Mouse (Mus musculus): Measurements from ENCODE around the gene Nos1. TPM values are rescaled to one million over a fixed set of nuclear protein-coding genes. Genes with fewer than 3 reads are reported as not detected.

Gene Nos1
- polyA plus RNA-seq, 1 experiment from 2014 or later, result 0.88 TPM

DNA sequence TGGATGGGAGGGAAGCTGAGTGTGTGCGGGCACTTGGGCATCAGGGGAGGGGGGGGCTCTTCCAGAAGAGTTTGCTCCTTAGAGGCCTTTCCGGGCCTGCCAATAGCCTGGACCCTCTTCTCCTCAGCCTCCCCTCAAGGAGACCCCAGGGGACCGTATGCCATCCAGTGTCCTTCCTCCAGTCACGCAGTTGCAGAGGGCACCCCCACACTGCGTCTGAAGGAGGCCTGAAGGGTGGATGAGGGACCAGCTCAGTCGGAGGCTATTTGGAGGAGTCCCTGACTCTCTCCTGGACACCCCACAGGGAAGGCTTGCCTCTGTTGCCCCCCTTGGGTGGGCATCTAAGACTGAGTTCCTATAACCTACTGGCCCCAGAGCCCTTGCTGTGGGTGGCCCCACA lies 346 bp downstream of the Nos1 start:
- H3K27ac ChIP-seq (ENCODE audit: low read depth), result no peak overlapping the region
- H3K4me3 ChIP-seq (ENCODE audit: low read depth, low read length), result no peak overlapping the region
- no peak overlapping the region for H3K4me2 ChIP-seq (ENCODE audit: low read length)
- no peaks in the 10 kb centered on the region for H3K9me3 ChIP-seq (ENCODE audit: control insufficient read depth, low read length)
- no peaks in the 10 kb centered on the region for H3K4me1 ChIP-seq (replicated peaks; ENCODE audit: control insufficient read depth, insufficient read depth, low read length)
- no peaks in the 10 kb centered on the region for H3K27me3 ChIP-seq (replicated peaks; ENCODE audit: control insufficient read depth, insufficient read depth, low read length)
- ATAC-seq (replicated peaks; ENCODE audit: low FRiP score, low TSS enrichment, low read depth) (no peak), DNase-seq (ENCODE audit: low spot score) (no peak)
- no peak overlapping the region for H3K9ac ChIP-seq (ENCODE audit: low read length)
- 60% methylated on average over 6 of the region's 6 CpGs for WGBS
- no peaks in the 10 kb centered on the region for H3K36me3 ChIP-seq (ENCODE audit: control insufficient read depth, insufficient read depth, low read length)

GRCm38 (mm10) chr5:117790071-117790470 lies 9.2 kb downstream of the Nos1 start:
- H3K4me2 ChIP-seq (ENCODE audit: low read length), result no peak overlapping the region
- H3K36me3 ChIP-seq (ENCODE audit: control insufficient read depth, insufficient read depth, low read length), result no peaks in the 10 kb centered on the region
- DNase-seq (ENCODE audit: low spot score) (no peak), ATAC-seq (replicated peaks; ENCODE audit: low FRiP score, low TSS enrichment, low read depth) (no peak)
- no peaks in the 10 kb centered on the region for H3K27me3 ChIP-seq (replicated peaks; ENCODE audit: control insufficient read depth, insufficient read depth, low read length)
- H3K27ac ChIP-seq (ENCODE audit: low read depth), result no peak overlapping the region
- no peak overlapping the region for H3K9ac ChIP-seq (ENCODE audit: low read length)
- H3K4me3 ChIP-seq (ENCODE audit: low read depth, low read length), result no peak overlapping the region
- H3K4me1 ChIP-seq (replicated peaks; ENCODE audit: control insufficient read depth, insufficient read depth, low read length), result no peaks in the 10 kb centered on the region
- 31% methylated on average over 6 of the region's 6 CpGs for WGBS
- H3K9me3 ChIP-seq (ENCODE audit: control insufficient read depth, low read length), result no peaks in the 10 kb centered on the region

- WGBS, result 89% methylated on average over 14 of the region's 14 CpGs
- no peak overlapping the region for H3K4me3 ChIP-seq (ENCODE audit: low read depth, low read length)
Measured at GRCm38 (mm10) chr5:117791875-117792274, 11.0 kb downstream of the Nos1 start.

DNA sequence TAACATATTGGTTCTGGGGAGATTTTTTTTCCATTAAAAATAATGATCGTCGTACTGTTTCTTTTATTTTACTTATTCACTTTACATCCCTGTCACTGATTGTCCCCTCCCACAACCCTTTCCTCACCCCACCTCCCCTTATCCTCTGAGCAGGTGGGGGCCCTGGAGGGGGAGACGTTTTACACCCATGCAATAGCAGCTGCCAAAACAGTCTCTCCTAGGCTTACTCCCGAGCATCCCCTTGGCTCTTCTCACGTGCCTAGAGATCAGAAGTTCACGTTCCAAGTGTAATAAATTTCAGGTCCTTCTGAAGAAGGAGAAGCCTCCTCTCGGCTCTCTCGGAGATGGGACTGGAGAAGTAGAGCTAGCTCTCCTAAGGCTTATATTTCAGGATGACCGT lies 20.0 kb downstream of the Nos1 start:
- Histone ChIP-seq H3K9me3 (ENCODE audit: control insufficient read depth, low read length) (no peaks in the 10 kb centered on the region), H3K36me3 (ENCODE audit: control insufficient read depth, insufficient read depth, low read length) (no peaks in the 10 kb centered on the region), H3K27ac (ENCODE audit: low read depth) (no peak overlapping the region), H3K4me1 (replicated peaks; ENCODE audit: control insufficient read depth, insufficient read depth, low read length) (no peaks in the 10 kb centered on the region), H3K4me2 (ENCODE audit: low read length) (no peak overlapping the region), H3K4me3 (ENCODE audit: low read depth, low read length) (no peak overlapping the region), H3K9ac (ENCODE audit: low read length) (no peak overlapping the region), H3K27me3 (replicated peaks; ENCODE audit: control insufficient read depth, insufficient read depth, low read length) (no peaks in the 10 kb centered on the region)
- ATAC-seq (replicated peaks; ENCODE audit: low FRiP score, low TSS enrichment, low read depth) (no peak), DNase-seq (ENCODE audit: low spot score) (no peak)
- 56% methylated on average over 9 of the region's 9 CpGs for WGBS

More at GRCm38 (mm10) chr5:117791875-117792274, 11.0 kb downstream of the Nos1 start:
- Histone ChIP-seq H3K9me3 (ENCODE audit: control insufficient read depth, low read length) (no peaks in the 10 kb centered on the region), H3K27ac (ENCODE audit: low read depth) (no peak overlapping the region), H3K27me3 (replicated peaks; ENCODE audit: control insufficient read depth, insufficient read depth, low read length) (no peaks in the 10 kb centered on the region), H3K36me3 (ENCODE audit: control insufficient read depth, insufficient read depth, low read length) (no peaks in the 10 kb centered on the region), H3K4me1 (replicated peaks; ENCODE audit: control insufficient read depth, insufficient read depth, low read length) (no peaks in the 10 kb centered on the region), H3K9ac (ENCODE audit: low read length) (no peak overlapping the region), H3K4me2 (ENCODE audit: low read length) (no peak overlapping the region)
- no peak for DNase-seq (ENCODE audit: low spot score)
- no peak for ATAC-seq (replicated peaks; ENCODE audit: low FRiP score, low TSS enrichment, low read depth)

- Histone ChIP-seq H3K27ac (ENCODE audit: low read depth) (no peak overlapping the region), H3K36me3 (ENCODE audit: control insufficient read depth, insufficient read depth, low read length) (no peaks in the 10 kb centered on the region), H3K4me3 (ENCODE audit: low read depth, low read length) (no peak overlapping the region), H3K27me3 (replicated peaks; ENCODE audit: control insufficient read depth, insufficient read depth, low read length) (no peaks in the 10 kb centered on the region), H3K4me1 (replicated peaks; ENCODE audit: control insufficient read depth, insufficient read depth, low read length) (no peaks in the 10 kb centered on the region), H3K9me3 (ENCODE audit: control insufficient read depth, low read length) (no peaks in the 10 kb centered on the region), H3K9ac (ENCODE audit: low read length) (no peak overlapping the region), H3K4me2 (ENCODE audit: low read length) (no peak overlapping the region)
- DNase-seq (ENCODE audit: low spot score), result no peak
- 87% methylated on average over 11 of the region's 11 CpGs for WGBS
- no peak for ATAC-seq (replicated peaks; ENCODE audit: low FRiP score, low TSS enrichment, low read depth)
Measured at GRCm38 (mm10) chr5:117802071-117802521, 21.3 kb downstream of the Nos1 start.

DNA sequence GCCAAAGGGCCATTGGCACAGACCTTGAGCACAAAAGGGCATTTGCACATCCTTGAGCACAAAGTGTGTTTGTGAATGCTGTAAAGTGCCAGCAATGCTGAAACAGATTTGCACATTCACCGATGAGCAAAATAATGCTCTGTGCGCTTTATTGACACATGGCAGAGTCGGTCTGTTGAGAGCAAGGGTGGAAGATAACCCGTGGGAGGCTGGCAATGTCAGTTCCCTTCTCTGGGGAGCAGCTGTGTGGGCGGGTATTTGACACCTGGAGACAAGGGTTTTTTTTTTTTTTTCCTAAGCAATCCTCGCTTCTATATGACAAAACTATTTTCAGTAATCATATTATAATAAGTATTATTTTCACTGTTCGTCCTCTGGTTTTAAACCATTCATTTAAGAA lies 22.7 kb downstream of the Nos1 start:
- no peak overlapping the region for H3K4me3 ChIP-seq (ENCODE audit: low read depth, low read length)
- no peaks in the 10 kb centered on the region for H3K9me3 ChIP-seq (ENCODE audit: control insufficient read depth, low read length)
- H3K9ac ChIP-seq (ENCODE audit: low read length), result no peak overlapping the region
- 61% methylated on average over 7 of the region's 7 CpGs for WGBS
- no peak for DNase-seq (ENCODE audit: low spot score)
- no peaks in the 10 kb centered on the region for H3K27me3 ChIP-seq (replicated peaks; ENCODE audit: control insufficient read depth, insufficient read depth, low read length)
- no peak overlapping the region for H3K4me2 ChIP-seq (ENCODE audit: low read length)
- no peak for ATAC-seq (replicated peaks; ENCODE audit: low FRiP score, low TSS enrichment, low read depth)
- no peak overlapping the region for H3K27ac ChIP-seq (ENCODE audit: low read depth)
- H3K4me1 ChIP-seq (replicated peaks; ENCODE audit: control insufficient read depth, insufficient read depth, low read length), result no peaks in the 10 kb centered on the region
- H3K36me3 ChIP-seq (ENCODE audit: control insufficient read depth, insufficient read depth, low read length), result no peaks in the 10 kb centered on the region

- no peaks in the 10 kb centered on the region for H3K4me1 ChIP-seq (replicated peaks; ENCODE audit: control insufficient read depth, insufficient read depth, low read length)
- ATAC-seq (replicated peaks; ENCODE audit: low FRiP score, low TSS enrichment, low read depth) (no peak), DNase-seq (ENCODE audit: low spot score) (no peak)
- no peaks in the 10 kb centered on the region for H3K36me3 ChIP-seq (ENCODE audit: control insufficient read depth, insufficient read depth, low read length)
- H3K27ac ChIP-seq (ENCODE audit: low read depth), result no peak overlapping the region
- no peak overlapping the region for H3K4me2 ChIP-seq (ENCODE audit: low read length)
- H3K9me3 ChIP-seq (ENCODE audit: control insufficient read depth, low read length), result no peaks in the 10 kb centered on the region
- H3K4me3 ChIP-seq (ENCODE audit: low read depth, low read length), result no peak overlapping the region
- H3K27me3 ChIP-seq (replicated peaks; ENCODE audit: control insufficient read depth, insufficient read depth, low read length), result no peaks in the 10 kb centered on the region
- 92% methylated on average over 7 of the region's 7 CpGs for WGBS
- no peak overlapping the region for H3K9ac ChIP-seq (ENCODE audit: low read length)
Measured at GRCm38 (mm10) chr5:117810930-117811329, 30.1 kb downstream of the Nos1 start.

- H3K9ac ChIP-seq (ENCODE audit: low read length), result no peak overlapping the region
- ATAC-seq (replicated peaks; ENCODE audit: low FRiP score, low TSS enrichment, low read depth), result no peak
- DNase-seq (ENCODE audit: low spot score), result no peak
- H3K9me3 ChIP-seq (ENCODE audit: control insufficient read depth, low read length), result no peaks in the 10 kb centered on the region
- no peak overlapping the region for H3K27ac ChIP-seq (ENCODE audit: low read depth)
- 68% methylated on average over 6 of the region's 6 CpGs for WGBS
- H3K36me3 ChIP-seq (ENCODE audit: control insufficient read depth, insufficient read depth, low read length), result no peaks in the 10 kb centered on the region
- no peaks in the 10 kb centered on the region for H3K4me1 ChIP-seq (replicated peaks; ENCODE audit: control insufficient read depth, insufficient read depth, low read length)
- H3K27me3 ChIP-seq (replicated peaks; ENCODE audit: control insufficient read depth, insufficient read depth, low read length), result no peaks in the 10 kb centered on the region
- no peak overlapping the region for H3K4me3 ChIP-seq (ENCODE audit: low read depth, low read length)
- no peak overlapping the region for H3K4me2 ChIP-seq (ENCODE audit: low read length)
Measured at GRCm38 (mm10) chr5:117818800-117819199, 38.0 kb downstream of the Nos1 start.

DNA sequence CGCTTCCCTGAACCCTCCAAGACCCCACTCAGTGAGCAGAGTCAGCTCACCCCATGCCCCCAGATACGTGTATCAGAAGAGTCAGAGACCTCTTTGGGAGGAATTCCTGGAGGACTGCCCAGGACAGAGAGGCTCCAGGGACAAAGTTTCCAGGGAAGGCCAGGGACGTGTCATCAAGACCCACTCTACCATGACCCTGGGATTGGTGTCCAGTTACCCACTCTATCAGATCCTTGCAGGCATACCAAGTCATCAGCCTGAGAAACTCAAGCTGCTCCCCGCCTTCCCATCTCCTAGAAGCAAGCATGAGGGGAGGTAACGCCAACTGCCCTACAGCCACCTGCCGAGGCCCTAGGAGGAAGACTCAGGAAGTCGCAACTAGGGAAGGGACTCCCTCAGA lies 39.6 kb downstream of the Nos1 start:
- no peaks in the 10 kb centered on the region for H3K27me3 ChIP-seq (replicated peaks; ENCODE audit: control insufficient read depth, insufficient read depth, low read length)
- DNase-seq (ENCODE audit: low spot score), result no peak
- H3K4me3 ChIP-seq (ENCODE audit: low read depth, low read length), result no peak overlapping the region
- no peaks in the 10 kb centered on the region for H3K4me1 ChIP-seq (replicated peaks; ENCODE audit: control insufficient read depth, insufficient read depth, low read length)
- no peak overlapping the region for H3K9ac ChIP-seq (ENCODE audit: low read length)
- H3K36me3 ChIP-seq (ENCODE audit: control insufficient read depth, insufficient read depth, low read length), result no peaks in the 10 kb centered on the region
- no peak overlapping the region for H3K27ac ChIP-seq (ENCODE audit: low read depth)
- WGBS, result 70% methylated on average over 7 of the region's 7 CpGs
- H3K4me2 ChIP-seq (ENCODE audit: low read length), result no peak overlapping the region
- no peaks in the 10 kb centered on the region for H3K9me3 ChIP-seq (ENCODE audit: control insufficient read depth, low read length)
- no peak for ATAC-seq (replicated peaks; ENCODE audit: low FRiP score, low TSS enrichment, low read depth)

Measured in intestine, embryonic 14.5 days (tissue).